Mouse (Mus musculus): ENCODE measurements at regions not wholly inside any gene's neighbourhood (a gene's known extent, or its start where the extent isn't known, plus 50 kb on each side); places are given as distances from the start of the nearest gene placed in this dataset.

DNA sequence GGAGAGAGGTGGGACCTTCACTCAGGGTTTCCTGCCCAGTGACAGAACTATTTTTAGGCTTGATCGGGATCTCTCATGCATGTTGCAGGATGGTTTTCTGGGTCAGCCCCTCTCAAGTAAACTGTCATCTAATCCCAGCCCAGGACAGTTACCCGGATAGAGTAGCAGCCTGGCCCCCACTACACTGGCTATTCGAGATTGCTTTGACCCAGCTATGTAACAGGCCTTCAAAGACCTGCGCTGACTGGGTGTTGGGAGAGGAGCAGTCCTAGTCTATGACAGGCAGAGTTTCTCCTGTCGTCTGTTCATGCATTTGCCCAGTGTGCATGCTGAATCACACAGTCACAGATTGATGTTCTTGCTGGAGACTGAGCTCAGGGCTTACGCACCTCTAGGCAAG, 86.2 kb upstream of the Epcam start:
- Histone ChIP-seq H3K4me3 (replicated peaks) (no peak overlapping the region), H3K4me1 (replicated peaks) (no peaks in the 10 kb centered on the region; the same call in 1 of the 2 replicates), H3K27me3 (no peaks in the 10 kb centered on the region), H3K4me2 (replicated peaks) (no peak overlapping the region), H3K36me3 (no peaks in the 10 kb centered on the region), H3K9me3 (no peaks in the 10 kb centered on the region), H3K9ac (replicated peaks) (no peak overlapping the region), H3K27ac (no peak overlapping the region)
- no peak for ATAC-seq
- 84% methylated on average over 6 of the region's 6 CpGs for WGBS

DNA sequence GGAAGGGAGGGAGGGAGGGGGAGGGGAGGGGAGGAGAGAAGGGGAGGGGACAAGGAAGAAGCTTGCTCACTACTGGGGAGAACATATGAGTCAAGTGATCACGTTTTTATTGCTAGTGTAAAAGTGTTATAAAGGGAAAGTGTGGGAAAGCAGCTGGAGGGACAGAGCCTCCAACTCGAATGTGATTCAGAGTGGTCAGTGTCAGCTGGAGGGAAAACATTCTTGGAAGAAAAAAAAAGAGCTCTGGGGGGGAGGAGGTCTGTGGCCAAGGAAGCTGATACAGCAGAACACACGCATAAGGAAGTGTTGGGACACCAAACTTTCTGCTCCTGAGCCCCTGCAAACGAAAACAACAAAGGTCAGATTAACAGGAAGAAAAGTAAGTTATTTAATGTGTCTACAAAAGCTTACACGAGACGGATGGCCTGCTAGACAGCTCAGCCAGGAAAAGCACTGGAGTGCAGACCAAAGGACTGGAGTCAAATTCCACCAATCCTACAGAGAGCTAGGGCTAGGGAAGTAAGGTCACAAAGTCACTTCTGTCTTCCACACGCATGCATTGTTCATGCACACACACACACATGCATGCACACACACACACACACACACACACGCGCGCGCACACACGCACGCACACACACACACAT, 85.1 kb upstream of the Epcam start:
- Histone ChIP-seq H3K4me3 (replicated peaks) (no peak overlapping the region), H3K36me3 (no peaks in the 10 kb centered on the region), H3K27ac (no peak overlapping the region), H3K4me2 (replicated peaks) (no peak overlapping the region), H3K9ac (replicated peaks) (no peak overlapping the region), H3K9me3 (no peaks in the 10 kb centered on the region), H3K27me3 (no peaks in the 10 kb centered on the region), H3K4me1 (replicated peaks) (no peaks in the 10 kb centered on the region; the same call in 1 of the 2 replicates)
- ATAC-seq: no peak
- whole genome bisulfite sequencing: 70% methylated on average over 13 of the region's 13 CpGs

DNA sequence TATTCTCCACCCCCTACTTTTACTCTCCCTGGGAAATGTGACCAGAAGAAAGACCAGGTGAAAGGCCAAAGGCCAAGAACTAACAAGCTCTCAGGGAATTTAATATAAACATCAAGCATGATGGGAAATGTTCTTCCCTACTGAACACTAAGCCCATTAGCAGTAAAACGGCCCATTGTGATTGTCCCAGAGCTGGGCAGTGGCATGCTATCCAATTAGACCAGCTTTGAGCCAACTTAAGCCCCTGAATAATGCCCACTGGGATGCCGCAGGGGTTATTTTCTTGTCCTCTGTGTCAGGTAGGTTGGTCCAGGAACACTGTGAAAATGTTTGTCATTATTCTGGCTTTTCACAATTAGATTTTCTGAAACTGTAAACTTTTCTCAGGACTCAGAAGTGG, 81.2 kb upstream of the Epcam start:
- Histone ChIP-seq H3K27ac (no peak overlapping the region), H3K4me3 (replicated peaks) (no peak overlapping the region), H3K4me1 (replicated peaks) (no peaks in the 10 kb centered on the region; the same call in 1 of the 2 replicates), H3K36me3 (no peaks in the 10 kb centered on the region), H3K4me2 (replicated peaks) (no peak overlapping the region), H3K27me3 (no peaks in the 10 kb centered on the region), H3K9ac (replicated peaks) (no peak overlapping the region), H3K9me3 (no peaks in the 10 kb centered on the region)
- no peak for ATAC-seq
- 23% methylated on average over 2 of the region's 2 CpGs for WGBS

DNA sequence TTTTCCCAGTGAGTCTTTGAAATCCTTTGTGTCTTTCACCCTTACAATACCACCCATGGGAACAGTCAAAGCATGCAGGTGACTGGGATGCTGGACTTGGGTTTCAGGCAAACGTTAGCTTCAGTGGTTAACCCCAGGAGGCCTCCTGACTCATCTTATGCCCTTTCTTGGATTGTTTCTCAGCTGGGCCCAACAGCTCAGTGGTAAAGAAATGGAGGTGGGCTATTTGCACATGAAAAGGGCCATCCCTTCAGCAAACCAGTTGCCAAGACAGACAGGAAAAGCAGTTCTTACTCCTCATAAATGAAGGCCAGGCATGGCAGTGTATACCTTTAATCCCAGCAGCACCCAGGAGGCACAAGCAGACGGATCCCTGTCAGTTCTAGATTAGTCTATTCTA, 77.4 kb upstream of the Epcam start:
- H3K4me1 ChIP-seq (replicated peaks): no peaks in the 10 kb centered on the region; the same call in 1 of the 2 replicates
- no peaks in the 10 kb centered on the region for H3K27me3 ChIP-seq
- H3K4me2 ChIP-seq (replicated peaks): no peak overlapping the region
- H3K9me3 ChIP-seq: no peaks in the 10 kb centered on the region
- H3K36me3 ChIP-seq: no peaks in the 10 kb centered on the region
- ATAC-seq: no peak
- no peak overlapping the region for H3K27ac ChIP-seq
- H3K9ac ChIP-seq (replicated peaks): no peak overlapping the region
- no peak overlapping the region for H3K4me3 ChIP-seq (replicated peaks)
- 13% methylated on average over 2 of the region's 2 CpGs for WGBS

DNA sequence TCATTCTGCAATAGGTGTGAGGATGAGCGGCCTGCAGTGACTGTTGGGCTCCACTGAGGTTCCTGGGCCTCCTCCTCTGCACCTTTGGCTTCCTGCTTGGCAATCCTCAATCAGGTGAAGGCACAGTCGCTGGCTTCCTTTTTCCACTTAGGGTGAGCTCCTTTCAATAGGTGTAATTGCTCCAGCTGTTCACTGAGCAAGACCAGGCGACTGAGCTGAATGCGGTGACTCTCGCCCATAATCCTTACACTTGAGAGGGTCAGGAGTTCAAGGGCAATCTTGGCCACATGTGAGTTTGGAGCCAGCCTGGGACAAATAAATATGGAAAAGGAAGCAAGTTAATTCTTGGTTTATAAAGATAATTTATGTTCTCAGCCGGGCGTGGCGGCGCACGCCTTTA, 76.1 kb upstream of the Epcam start:
- H3K9ac ChIP-seq (replicated peaks): no peak overlapping the region
- no peaks in the 10 kb centered on the region for H3K36me3 ChIP-seq
- 89% methylated on average over 10 of the region's 10 CpGs for WGBS
- no peaks in the 10 kb centered on the region for H3K27me3 ChIP-seq
- no peaks in the 10 kb centered on the region; the same call in 1 of the 2 replicates for H3K4me1 ChIP-seq (replicated peaks)
- no peaks in the 10 kb centered on the region for H3K9me3 ChIP-seq
- ATAC-seq: no peak
- H3K4me3 ChIP-seq (replicated peaks): no peak overlapping the region
- H3K27ac ChIP-seq: no peak overlapping the region
- H3K4me2 ChIP-seq (replicated peaks): no peak overlapping the region

DNA sequence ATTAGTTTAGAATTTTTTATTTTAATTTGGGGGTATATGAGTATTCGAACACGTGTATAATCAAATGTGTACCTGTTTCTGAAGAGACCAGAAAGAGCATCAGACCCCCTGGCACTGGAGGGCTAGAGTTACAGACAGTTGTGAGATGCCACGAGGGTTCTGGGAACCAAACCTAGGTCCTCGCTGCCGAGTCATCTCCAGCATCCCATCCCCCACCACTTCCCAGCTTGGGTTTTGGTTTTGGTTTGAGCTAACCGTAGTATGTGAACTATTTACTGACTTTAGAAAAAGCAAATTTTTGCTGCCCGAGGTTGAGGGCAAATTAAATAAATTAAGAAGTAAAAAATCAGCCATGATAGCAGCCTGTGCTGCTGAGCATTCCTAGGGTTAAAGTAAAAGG, 74.9 kb upstream of the Epcam start:
- H3K27ac ChIP-seq: no peak overlapping the region
- no peak overlapping the region for H3K4me3 ChIP-seq (replicated peaks)
- H3K9me3 ChIP-seq: no peaks in the 10 kb centered on the region
- no peak overlapping the region for H3K9ac ChIP-seq (replicated peaks)
- no peak for ATAC-seq
- no peaks in the 10 kb centered on the region for H3K27me3 ChIP-seq
- WGBS: 91% methylated on average over 7 of the region's 7 CpGs
- H3K4me1 ChIP-seq (replicated peaks): no peaks in the 10 kb centered on the region
- H3K36me3 ChIP-seq: no peaks in the 10 kb centered on the region
- no peak overlapping the region for H3K4me2 ChIP-seq (replicated peaks)

DNA sequence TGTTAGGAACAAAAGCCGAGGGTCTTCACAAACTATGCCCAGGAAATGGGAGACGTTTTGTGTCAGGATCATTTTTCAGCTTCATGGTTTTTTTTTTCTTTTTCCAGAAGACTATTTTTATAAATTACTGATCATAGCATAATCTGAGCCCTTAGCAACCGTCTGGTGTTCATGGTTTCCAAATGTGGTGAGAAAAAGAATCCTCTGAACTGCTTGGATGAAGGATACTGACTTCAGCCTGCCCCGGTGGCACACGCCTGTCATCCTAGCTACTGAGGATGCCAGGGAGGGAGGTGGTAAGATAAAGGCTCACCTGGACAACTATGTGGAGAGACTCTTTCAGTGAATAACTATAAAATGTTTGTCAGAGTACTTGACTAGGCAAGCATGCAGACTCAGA, 72.4 kb upstream of the Epcam start:
- Histone ChIP-seq H3K27me3 (no peaks in the 10 kb centered on the region), H3K9me3 (no peaks in the 10 kb centered on the region), H3K4me2 (replicated peaks) (no peak overlapping the region), H3K9ac (replicated peaks) (no peak overlapping the region), H3K27ac (no peak overlapping the region), H3K4me3 (replicated peaks) (no peak overlapping the region), H3K4me1 (replicated peaks) (peaks cover 4% of the 10 kb centered on the region; the same call in 1 of the 2 replicates), H3K36me3 (no peaks in the 10 kb centered on the region)
- WGBS: 85% methylated on average over 5 of the region's 5 CpGs
- ATAC-seq: no peak

DNA sequence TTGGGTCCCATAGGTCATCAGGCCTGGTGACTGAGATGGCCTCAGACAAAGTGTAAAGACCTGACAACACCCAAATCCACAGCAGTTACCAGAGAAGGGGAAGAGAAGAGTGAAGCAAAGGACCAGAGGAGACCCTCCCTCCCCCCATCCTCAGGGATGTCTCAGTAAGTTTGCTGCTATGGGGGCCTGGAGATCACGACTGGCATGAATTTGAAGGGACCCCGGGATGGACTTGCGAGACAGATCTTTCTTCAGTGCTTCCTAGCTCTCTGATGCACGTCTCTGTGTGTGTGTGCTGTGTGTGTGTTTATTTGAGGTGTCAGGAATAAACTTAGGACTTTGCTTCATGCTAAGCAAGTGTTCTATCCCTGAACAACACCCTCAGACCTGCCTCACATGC, 70.1 kb upstream of the Epcam start:
- no peak overlapping the region for H3K4me3 ChIP-seq (replicated peaks)
- H3K9me3 ChIP-seq: no peaks in the 10 kb centered on the region
- peaks cover 4% of the 10 kb centered on the region; the same call in 1 of the 2 replicates for H3K4me1 ChIP-seq (replicated peaks)
- 86% methylated on average over 4 of the region's 4 CpGs for WGBS
- H3K27me3 ChIP-seq: peaks cover 4% of the 10 kb centered on the region; the same call in 1 of the 2 replicates
- no peak overlapping the region for H3K9ac ChIP-seq (replicated peaks)
- H3K4me2 ChIP-seq (replicated peaks): no peak overlapping the region
- H3K27ac ChIP-seq: no peak overlapping the region
- ATAC-seq: no peak
- H3K36me3 ChIP-seq: no peaks in the 10 kb centered on the region

DNA sequence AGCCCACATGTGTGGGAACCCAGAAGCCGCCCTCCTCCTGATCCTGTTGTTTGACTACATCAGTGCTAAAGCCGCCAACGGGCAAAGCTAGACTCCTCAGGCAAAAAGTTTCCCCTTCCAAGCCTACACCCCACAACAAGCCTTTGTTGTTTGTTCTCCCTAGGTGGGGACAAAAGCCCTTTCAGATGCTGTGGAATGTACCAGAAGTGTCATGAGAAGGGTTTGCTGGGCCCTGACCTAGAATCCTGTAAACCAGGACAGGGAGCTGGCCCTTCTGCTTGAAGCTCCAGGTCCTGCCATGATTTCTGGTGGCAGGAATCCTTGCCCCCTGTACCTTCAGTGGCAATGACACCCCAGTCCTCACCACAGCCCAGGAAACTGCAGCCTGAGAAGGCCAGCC, 69.5 kb upstream of the Epcam start:
- peaks cover 4% of the 10 kb centered on the region; the same call in 1 of the 2 replicates for H3K27me3 ChIP-seq

DNA sequence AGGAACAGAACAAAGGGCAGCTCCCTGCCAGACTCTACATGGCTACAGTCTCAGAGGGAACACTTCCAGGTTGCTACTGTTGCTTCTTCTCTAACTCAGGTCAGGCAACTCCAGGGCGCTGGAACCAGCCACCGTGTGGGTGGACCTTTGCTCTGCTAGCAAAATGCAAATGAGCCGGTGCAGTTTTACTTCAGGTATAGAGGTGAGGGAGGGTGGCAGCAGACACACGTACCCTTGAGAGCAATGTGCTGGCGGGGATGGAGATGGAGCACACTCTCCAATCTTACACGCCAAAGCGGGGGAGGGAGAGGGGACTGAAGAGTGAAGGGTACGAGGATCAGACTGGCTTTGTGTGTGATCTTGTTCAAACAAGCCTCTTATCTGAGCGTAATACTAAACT, 68.8 kb upstream of the Epcam start:
- no peak overlapping the region for H3K4me2 ChIP-seq (replicated peaks)
- H3K27me3 ChIP-seq: peaks cover 4% of the 10 kb centered on the region; the same call in 1 of the 2 replicates
- no peaks in the 10 kb centered on the region for H3K36me3 ChIP-seq
- 39% methylated on average over 9 of the region's 9 CpGs for WGBS
- no peak; the same call in 1 of the 2 replicates for ATAC-seq
- H3K4me1 ChIP-seq (replicated peaks): peaks cover 12% of the 10 kb centered on the region
- no peak overlapping the region for H3K4me3 ChIP-seq (replicated peaks)
- no peak overlapping the region for H3K27ac ChIP-seq
- no peaks in the 10 kb centered on the region for H3K9me3 ChIP-seq
- no peak overlapping the region for H3K9ac ChIP-seq (replicated peaks)

More for the DNA sequence above, 69.5 kb upstream of the Epcam start:
- Histone ChIP-seq H3K27ac (no peak overlapping the region), H3K4me1 (replicated peaks) (peaks cover 10% of the 10 kb centered on the region), H3K9me3 (no peaks in the 10 kb centered on the region), H3K4me2 (replicated peaks) (no peak overlapping the region), H3K36me3 (no peaks in the 10 kb centered on the region), H3K4me3 (replicated peaks) (no peak overlapping the region), H3K9ac (replicated peaks) (no peak overlapping the region)
- ATAC-seq: no peak
- WGBS: 76% methylated on average over 3 of the region's 3 CpGs

DNA sequence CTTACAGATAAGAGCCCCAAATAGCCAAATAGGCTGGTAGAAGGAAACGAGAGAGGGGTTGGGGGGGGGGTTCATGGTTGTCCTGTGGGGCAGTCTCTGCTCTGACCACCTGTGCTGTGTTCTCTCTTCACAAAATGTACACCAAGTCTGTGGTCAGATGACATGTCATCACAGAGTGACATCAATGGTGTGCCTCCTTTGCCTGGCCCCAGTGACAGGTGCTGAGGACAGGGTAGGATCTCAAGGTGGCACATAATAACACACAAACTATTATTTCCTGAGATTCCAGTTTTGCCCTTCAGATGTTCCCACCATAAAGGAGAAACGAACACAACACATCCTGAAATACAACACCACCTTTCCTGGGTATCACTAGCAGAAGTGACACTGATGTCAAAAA, 68.3 kb upstream of the Epcam start:
- H3K4me3 ChIP-seq (replicated peaks): no peak overlapping the region
- H3K27me3 ChIP-seq: peaks cover 4% of the 10 kb centered on the region
- no peaks in the 10 kb centered on the region for H3K36me3 ChIP-seq
- no peak overlapping the region for H3K27ac ChIP-seq
- H3K4me2 ChIP-seq (replicated peaks): no peak overlapping the region
- ATAC-seq: no peak
- no peak overlapping the region for H3K9ac ChIP-seq (replicated peaks)
- 64% methylated on average over 2 of the region's 2 CpGs for WGBS
- peaks cover 12% of the 10 kb centered on the region for H3K4me1 ChIP-seq (replicated peaks)
- no peaks in the 10 kb centered on the region for H3K9me3 ChIP-seq

DNA sequence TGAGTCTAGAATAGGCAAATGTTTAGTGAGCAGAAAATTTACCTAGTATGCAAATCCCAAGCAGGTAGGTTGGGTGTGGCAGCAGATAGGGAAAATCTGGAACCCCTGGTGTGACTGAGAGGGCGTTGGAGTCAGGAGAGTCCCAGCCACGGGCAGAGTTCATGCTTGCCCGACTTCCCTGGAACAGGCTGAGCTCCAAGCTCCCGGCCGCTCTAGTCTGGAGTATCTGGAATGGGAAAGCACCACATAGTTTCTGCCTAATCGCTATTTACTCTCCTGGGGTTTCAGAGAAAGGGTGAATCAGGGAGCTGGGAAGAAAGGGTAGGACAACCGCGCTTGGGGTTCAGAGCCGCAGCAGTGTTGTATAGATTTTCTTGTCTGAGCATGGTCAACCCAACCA, 65.8 kb upstream of the Epcam start:
- Histone ChIP-seq H3K4me1 (replicated peaks) (peaks cover 12% of the 10 kb centered on the region), H3K27ac (no peak overlapping the region), H3K27me3 (peaks cover 8% of the 10 kb centered on the region), H3K9me3 (no peaks in the 10 kb centered on the region), H3K9ac (replicated peaks) (no peak overlapping the region), H3K4me3 (replicated peaks) (no peak overlapping the region), H3K36me3 (no peaks in the 10 kb centered on the region), H3K4me2 (replicated peaks) (no peak overlapping the region)
- WGBS: 79% methylated on average over 9 of the region's 9 CpGs
- ATAC-seq: no peak
